Mouse (Mus musculus) gastrocnemius, postnatal 10 days (tissue): ENCODE data around the gene Pola2. TPM values are rescaled to one million over a fixed set of nuclear protein-coding genes. Genes with fewer than 3 reads are reported as not detected.

Source experiments
- DNase-seq: peaks from one replicate; pipeline ENCODE4 v3.0.0; 2021; ENCODE audit warnings: mixed read lengths
- long read RNA-seq, 2 experiments: library from polyadenylated mRNA; stranded (forward); transcript quantifications; one replicate each; pipeline ENCODE4 v2.0.0; 2021
- total RNA-seq, 2 experiments: library from RNA; stranded (reverse); gene quantifications; 2 replicates each; pipeline ENCODE4 v1.2.3; 2021

Gene Pola2
- total RNA-seq: 10 to 100 TPM; 13.7 to 18.7 TPM
- long read RNA-seq, experiment 1, transcript Pola2-201 (18 exons, 2,421 nt): major isoform, 5 of 18 reads
- long read RNA-seq, experiment 1, partial matches to known transcripts: 2 of 18 reads
- long read RNA-seq, experiment 1, other reads (novel, unspliced or antisense): 7 of 18 reads
- long read RNA-seq, experiment 2, transcript Pola2-201 (18 exons, 2,421 nt): major isoform, 6 of 15 reads
- long read RNA-seq, experiment 2, partial matches to known transcripts: 1 of 15 reads
- long read RNA-seq, experiment 2, other reads (novel, unspliced or antisense): 4 of 15 reads

DNA sequence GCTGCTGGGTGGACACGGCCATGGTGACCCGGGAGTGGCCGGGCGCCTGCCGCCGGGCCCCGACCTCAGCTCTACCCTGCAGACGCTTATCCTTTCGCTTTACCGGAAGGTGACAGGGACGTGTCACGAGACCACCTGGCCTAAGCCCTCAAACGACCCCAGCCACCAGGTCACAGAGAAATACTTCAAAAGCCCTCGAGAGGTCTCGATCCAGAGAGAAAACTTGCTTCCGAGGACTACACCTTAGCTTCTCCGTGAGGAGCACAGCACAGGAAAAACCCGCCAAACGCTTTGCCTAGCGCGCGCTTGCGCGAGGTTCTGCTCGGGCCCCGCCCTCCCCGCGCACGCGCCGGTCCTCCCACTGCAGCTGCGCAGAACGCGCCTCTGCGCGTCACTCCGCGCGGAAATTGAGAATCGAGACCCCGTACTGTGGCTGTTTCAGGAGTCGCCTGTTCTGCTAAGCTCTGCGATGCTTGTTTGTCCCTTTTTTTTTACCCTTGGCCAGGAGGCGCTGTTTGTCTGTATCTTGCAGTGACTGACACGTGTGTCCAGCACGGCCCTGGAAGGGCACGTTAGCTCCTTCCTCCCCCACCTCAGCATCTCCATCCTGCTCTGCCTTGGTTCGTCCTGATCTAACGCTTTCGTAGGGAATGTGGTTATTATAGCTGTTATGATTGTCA is at the start of gene Pola2:
Pola2 (minus strand) TSS at position 320 of the 680 bp plus-strand sequence.
- DNase-seq: peak; percentile 88

DNA sequence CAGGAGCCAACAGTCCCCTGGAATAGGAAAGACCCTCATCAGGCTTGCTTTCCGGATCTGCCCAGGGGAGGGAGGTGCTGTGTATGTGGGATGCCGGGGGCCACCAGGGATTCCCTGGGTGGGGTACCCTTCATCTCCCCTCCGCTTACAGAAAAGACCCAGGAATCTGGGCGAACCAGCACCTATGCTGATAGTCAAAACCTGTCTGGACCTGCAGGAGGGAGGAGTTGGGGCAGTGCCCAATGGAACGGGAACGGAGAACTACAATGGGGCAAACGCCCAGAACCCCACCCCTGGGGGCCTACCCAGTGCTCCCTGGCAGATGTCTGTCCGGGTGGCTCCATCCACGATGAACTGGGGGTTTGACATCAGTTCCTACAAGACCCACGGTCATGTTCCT is 49.7 kb upstream of the Pola2 start:
- DNase-seq: no peak

DNA sequence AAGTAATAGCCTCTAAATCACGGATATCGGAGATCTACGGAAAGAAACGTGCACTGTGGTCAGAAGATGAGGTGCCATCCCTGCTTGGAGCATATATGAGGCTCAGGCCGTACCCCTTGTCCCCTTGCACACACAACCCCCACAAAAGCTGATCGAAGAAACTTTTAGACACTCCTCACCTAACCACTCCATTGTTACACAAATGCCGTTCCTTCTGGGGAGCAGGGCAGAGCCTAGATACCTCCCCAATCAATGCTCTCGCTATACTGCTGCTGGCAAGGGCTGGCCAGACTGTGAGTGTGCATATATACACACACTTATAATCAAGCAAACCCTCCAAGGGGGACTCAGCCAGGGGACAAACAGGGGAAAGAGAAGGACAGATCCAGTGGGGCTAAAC is 45.1 kb upstream of the Pola2 start:
- no peak for DNase-seq

DNA sequence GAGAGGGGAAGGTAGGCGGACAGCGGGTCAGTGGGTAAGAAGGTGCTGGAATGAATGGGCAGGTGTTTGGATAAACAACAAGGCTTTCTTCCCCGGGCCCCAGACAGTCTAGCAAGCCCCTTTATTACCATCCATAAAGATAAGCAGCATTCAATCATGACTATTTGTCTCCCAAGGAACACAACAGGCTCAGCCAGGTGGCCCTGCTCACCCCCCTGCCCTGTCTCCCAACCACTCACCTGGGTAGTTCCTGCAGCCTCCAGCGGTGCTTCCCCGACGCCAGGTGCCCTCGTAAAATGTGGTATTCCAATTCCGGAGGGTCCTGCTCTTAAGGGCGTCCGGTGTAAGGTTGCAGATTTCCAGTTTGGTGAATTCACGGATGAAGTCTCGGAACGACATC is 43.0 kb upstream of the Pola2 start:
- no peak for DNase-seq

DNA sequence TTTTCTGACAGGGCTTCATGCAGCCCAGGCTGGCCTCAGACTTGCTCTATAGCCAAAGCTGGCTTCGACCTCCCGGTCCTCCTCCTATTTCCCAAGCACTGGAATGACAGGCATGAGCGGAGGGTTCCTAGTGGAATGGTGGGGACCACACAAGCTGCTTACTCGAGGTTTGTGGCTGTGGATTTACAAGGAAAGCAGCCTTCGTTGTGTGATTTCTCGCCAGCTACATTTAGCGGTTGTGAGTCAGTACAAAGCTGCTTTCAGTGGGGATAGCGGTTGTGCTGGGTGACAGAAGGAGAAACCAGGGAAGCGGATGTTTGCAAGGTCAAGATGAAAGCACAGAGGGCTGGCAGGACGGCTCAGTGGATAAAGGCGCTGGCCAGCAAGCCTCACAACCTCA is 41.5 kb upstream of the Pola2 start:
- DNase-seq: no peak

DNA sequence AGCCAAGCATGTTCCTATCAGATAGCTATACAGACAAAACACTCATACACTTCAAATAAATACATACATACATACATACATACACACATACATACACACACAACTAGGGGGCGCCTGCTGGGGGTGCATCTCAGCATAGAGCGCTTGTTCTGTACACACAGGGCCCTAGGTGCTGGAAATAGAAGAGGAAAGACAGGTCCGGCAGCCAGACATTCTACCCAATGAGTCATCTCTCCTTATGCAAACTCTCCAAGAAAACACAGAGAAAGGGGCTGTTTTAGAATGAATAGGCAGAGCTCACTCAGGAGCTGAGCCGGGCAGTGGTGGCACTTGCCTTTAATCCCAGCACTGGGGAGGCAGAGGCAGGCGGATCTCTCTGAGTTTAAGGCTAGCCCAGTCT is 36.0 kb upstream of the Pola2 start:
- no peak for DNase-seq

DNA sequence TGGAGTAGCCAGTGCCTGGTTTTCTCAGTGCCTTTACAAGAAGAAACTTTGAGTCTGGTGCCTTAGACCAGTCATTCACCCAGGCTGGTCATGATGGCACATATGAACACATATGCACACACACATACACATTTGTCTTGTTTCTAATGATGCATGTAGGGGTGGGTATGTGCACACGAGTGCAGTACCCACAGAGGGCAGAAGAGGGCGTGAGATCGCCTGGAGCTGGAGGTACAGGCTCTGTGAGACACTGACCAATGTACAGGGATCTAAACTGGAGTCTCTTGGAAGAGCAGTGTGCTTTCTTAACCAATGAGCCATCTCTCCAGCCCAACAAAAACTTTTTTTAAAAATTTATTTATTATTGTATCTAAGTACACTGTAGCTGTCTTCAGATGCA is 34.2 kb upstream of the Pola2 start:
- DNase-seq: no peak

DNA sequence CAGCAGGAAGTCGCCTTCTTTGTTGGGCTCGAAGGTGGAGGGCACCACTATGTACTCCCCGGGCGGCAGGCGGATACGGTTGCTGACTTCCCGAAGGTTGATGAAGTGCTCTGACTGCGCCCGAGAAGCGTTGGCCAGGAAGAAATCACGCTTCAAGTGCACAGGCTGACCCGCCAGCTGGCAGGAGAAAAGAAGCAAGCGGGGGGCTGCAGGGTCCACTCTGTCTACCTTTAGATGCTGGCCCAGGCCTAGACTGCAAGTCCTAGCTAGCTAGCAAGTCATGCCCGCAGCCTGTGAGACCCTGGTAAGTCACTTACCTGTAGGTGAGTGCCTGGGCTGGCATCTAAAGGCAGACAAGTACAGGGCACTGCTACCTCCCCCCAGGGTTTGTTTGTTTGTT is 30.7 kb upstream of the Pola2 start:
- no peak for DNase-seq

DNA sequence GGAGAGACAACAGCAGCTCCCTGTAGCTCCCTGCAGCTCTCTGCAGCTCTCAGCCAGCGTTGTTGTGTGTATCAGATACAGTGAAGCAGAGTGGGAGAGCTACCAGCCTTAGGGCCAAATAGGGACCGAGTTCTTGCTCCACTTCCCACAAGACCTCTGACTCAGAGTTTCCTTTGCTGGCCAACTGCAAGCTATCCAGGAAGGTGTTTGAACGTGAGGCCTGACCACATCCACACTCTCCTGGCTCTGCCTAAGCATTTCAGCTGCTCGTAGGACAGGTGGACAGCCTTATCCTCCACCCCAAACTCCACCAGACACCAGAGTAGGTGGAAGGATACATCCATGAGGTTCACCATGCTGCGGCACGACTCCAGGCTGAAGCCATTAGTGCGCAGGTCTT is 28.0 kb upstream of the Pola2 start:
- DNase-seq: no peak

DNA sequence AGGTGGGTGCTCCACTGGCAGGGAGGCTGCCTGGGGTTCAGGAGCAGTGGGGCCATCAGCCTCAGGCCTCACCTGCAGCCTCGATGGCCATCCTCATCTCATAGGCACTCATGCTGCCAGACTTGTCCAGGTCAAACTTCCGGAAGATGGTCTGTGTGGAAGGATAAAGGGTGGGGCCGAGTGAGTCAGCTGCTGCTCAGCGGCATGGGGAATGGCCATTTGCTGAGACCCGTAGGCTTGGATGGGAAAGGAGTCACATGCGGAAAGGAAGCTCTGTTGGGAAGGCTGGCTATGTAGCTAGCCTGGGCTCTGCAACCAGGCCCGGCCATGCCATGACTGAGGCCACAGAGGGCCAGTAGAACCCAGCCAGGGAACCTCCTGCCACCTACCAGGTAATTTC is 27.5 kb upstream of the Pola2 start:
- DNase-seq: no peak

DNA sequence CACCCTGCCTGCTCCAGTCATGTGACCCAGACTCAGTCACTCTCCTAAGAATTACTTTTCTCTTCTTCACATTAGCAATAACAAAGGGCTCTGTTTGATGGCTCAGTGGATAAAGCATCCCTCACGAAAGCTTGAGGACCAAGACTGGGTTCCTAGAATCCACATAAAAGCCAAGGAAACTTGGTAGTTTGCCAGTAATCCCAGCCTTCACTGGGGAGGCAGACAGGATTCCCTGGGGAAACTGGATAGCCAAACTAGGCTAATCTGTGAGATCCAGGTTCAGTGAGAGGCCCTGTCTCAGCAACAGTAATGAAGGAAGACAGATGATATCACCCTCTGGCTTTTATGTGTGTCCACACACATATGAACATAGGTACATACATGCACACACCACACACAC is 26.9 kb upstream of the Pola2 start:
- DNase-seq: no peak

DNA sequence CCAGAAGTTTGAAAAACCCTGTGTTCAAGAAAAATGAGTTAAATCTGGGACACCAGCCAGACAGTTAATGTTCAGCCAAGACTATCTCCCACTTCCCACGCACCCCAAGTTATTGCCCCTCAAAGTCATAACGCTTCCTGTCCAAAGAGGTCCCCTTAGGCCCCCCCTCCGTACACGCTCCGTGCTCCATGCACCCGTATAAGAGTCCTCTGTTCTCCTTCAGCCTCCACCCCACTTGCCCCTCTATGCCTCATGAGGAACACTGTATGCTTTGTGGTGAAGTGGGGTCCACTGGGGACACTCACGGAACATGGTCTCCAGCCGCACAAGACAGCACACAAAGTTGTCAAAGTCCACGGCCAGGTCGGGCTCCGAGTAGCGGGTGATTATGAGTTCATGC is 26.0 kb upstream of the Pola2 start:
- no peak for DNase-seq

DNA sequence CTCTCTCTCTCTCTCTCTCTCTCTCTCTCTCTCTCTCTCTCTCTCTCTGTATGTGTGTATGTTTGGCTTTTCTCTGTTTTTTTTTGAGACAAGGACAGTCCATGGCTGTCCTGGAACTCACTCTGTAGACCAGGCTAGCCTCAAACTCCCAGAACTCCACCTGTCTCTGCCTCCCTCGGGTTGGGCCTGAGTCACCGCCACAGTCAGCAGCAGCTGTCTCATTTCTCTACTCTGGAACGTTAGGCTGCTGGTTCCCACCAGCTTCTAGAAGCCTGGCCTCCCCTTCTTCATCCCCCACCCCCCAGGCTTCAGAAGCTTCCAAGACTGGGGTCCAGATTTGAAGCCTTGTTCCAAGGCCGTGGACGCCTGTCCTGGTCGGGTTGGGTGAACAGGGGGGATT is 25.6 kb upstream of the Pola2 start:
- DNase-seq: no peak

DNA sequence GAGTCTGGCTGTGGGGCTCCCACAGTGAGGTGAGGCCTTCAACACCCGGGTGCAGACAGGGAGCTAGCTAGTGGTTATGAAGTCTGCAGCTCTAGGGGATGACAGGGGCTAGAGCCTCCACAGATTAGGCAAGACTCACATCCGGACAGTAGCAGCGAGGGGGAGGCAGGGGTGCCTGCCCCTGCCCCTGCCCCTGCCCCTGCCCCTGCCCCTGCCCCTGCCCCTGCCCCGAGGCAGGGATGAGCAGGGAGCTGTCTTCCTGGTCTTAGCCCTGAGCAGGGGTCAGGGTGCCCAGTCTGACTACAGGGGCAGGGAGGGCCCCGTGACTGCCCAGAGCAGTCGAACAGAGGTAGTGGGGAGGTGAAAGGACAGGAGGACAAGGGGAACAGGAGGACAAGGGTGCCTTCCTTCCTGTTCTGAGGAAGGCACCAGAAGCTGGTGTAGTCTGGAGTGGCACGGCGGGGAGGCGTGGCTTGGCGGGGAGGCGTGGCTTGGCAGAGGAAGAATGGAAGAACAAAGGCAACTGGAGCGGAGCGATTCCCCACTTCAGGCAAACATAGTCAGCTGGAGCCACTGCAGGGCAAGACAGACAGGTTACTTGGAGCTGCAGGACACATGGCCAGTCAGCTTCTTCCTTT is 24.9 kb upstream of the Pola2 start:
- peak; percentile 55 for DNase-seq

DNA sequence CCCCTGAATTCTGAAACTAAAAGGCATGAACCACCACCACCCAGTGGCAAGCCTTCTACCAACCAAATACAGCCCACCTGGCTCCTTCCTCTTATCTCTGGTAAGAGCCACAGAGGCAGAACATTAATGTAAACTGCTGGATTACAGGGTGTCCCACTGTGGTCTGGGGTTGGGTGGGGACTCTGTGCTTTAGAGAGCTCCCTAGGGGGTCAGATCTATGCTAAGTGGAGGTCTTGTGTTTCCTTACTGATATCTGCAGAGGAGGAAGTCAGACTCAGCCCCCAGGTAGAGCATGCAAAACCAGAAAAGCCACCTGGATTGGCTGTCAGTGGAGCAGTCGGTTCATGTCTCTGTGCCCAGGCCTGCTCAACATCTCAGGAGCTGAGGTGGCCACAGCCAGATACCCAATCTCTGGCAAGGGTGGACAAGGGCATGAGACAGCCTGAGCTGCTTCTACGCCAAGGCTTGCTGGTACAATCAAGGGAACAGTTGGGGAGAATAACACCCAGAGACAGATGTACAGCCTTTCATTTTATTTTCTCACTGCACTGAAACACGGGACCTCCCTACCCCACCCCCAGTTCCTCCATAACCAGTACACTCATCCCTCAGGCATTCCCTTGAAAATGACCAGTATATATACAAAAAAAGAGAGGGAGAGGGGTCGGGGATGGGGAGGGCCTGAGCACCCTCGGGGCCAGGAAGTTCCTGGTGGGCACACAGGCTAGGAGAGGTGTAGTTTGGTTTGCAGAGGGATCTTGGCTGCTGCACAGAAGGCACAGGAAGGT is 24.2 kb upstream of the Pola2 start:
- DNase-seq: no peak

DNA sequence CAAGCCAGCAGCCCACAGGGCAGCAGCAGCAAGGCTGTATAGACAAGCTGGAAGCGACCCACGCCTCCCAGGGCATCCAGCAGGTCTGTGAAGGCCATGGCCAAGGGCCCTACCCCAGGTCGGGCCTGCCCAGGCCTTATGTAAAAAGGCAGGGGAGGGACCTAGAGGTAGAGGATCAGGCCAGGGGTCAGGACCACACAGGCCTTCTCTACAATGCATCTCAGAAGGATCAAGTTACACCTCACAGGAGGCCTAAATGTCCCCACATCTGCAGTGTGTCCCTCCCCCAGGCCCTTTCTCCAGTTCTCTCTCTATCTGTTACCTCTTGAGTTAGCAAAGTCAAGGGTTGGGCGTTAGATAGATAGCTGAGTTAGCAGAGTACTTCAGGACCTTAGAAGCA is 22.0 kb upstream of the Pola2 start, which contains the start of gene Slc22a20:
Slc22a20 (minus strand) TSS at position 101 of the 400 bp plus-strand sequence.
- DNase-seq: no peak

DNA sequence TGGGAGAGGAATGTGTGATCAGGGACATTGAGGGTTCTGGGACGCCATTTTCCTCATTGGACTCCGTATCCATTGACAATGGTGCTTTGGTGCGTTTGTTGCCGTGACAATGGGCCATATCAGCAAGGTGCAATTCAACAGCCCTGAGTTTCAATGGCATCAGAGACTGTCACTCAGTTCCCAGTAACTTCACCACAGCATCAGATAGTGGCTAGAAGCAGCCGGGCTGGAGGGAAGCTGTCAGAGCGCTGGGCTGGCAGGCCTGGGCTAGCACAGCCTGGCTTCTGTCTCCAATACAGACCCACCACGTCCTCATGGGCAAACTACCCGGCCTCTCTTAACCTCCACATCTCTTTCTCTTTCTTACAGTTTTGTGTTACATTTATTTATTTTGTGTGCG is 16.5 kb upstream of the Pola2 start:
- no peak for DNase-seq

DNA sequence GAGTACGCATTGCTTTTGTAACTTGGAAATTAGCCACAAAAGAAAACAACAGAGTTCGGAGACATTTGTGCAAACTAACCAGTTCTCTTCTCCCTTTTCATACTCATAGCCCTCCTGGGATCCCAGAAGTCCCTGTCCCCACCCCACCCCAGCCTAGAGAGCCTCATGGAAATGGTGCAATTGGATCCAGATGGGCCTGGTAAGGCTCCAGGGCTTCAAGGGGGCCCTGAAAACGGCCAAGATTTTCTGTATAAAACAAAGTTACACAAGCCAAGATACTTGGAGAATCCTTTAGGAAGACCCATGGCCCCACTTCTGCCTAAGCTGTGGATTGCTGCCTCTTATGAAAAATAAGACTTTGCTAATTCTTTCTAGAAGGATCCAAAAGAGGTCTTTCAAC is 13.7 kb upstream of the Pola2 start:
- no peak for DNase-seq

DNA sequence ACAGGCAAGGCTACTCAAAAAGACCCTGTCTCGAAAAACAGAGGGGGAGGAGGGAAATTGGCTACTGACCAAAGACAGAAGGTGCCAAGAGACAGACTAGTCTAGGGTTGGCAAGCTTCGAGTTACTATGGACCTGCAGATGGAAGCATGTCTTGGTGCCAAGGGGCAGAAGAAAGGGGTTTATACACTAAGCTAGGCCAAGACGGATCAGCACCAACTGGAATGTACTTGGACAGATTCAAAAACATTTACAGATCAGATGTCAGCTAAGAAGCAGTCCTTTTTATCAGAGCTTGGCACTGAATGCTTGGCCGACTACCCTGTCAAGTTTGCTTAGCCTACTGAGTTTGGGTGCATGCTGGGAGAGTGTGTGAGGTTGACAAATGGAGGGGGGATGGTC is 11.7 kb upstream of the Pola2 start:
- no peak for DNase-seq

DNA sequence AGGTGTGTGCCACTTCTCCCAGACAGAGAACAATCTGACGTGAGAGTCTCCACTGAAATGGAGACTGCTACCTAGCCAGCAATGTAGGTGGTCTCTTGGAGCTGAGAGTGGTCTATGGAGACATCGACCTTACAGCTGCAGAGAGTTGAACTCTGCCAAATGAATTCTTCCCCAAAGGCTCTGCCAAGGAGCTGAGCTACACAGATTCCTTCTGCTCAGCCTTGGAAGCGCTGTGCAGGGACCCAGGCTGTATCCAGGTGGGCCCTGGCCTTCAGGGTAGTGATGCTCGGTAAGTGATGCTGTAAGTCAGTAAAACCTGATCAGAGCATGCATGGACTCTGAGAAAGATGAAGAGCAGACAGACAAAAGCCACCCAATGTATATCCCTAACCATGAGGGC is 11.1 kb upstream of the Pola2 start:
- no peak for DNase-seq

DNA sequence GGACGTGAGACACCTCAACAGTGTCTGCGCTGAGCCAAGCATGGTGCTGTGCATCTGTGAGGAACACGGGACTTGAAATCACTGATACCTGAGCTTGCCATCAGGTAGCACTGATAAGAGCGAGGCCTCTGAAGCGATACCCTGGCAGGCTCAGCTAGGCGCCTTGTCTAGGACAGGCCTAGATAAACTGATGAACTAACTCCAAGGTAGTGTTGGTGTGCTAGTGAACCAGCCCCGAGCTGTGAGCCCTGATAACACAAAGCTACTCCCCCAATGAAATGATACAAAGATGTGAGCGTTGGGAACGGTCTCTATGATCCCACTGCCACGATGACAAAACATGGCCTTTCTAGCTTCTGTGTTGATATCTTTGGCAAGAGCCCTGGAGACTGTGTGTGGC is 3.7 kb upstream of the Pola2 start:
- no peak for DNase-seq

DNA sequence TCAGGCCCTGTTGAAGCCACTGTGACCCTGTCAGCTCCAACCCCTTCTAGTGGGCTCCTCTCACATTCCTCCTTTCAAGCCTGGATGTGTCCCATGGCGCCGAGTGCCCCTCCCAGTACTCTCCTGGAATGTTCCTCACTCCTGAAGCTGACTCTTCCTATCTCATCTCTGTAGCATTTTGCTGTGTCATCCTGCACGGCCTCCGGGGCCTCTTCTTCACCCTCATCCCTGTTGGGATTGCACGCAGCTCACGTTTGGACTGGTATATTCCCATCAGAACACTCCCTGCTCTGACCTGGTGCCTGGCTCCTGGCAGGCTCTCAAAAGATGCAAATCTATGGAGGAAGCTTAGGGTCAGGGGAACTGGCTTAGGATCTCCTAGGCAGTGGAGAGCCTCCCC is 2.8 kb upstream of the Pola2 start:
- DNase-seq: no peak

DNA sequence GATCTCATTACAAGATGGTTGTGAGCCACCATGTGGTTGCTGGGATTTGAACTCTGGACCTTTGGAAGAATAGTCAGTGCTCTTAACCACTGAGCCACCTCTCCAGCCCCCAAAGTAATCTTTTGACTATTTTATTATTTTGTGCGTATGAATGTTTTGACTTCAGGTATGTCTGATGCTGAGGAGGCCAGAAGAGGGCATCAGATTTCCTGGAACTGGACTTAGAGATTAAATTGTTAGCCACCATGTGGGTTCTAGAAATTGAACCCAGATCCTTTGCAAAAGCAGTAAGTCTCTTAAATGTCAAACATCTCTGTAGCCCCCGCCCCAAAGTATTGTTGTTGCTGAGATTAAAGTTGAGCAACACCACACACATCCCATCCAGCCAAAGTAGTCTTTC is 1.9 kb upstream of the Pola2 start:
- DNase-seq: no peak
